Mouse (Mus musculus): Measurements from ENCODE around the gene Olfr1246.
"Not testable (repeated sequence)": the region's sequence is repeated elsewhere in the genome, so short reads cannot be mapped to it uniquely, and the experiment has no call there.

Olfr1246 gene

GRCm38 (mm10) chr2:89593057-89593456 is at the start of gene Olfr1246:
Gene Olfr1246 (minus strand): TSS chr2:89593157.
- no peak for DNase-seq (ENCODE audit: low spot score in 2 of 2)

- DNase-seq (ENCODE audit: low spot score in 2 of 2): no peak
These were observed 41.9 kb upstream of the Olfr1246 start, which contains the start of gene Olfr1249 for GRCm38 (mm10) chr2:89634883-89635282. Gene Olfr1249 (minus strand): TSS chr2:89634983.

GRCm38 (mm10) chr2:89618145-89618544 is 25.2 kb upstream of the Olfr1246 start, which contains the start of gene Olfr1248:
Gene Olfr1248 (minus strand): TSS chr2:89618245.
- DNase-seq (ENCODE audit: low spot score in 2 of 2): not testable (repeated sequence)

GRCm38 (mm10) chr2:89614030-89614429 is 21.1 kb upstream of the Olfr1246 start, which contains the start of gene Olfr1247:
Gene Olfr1247 (minus strand): TSS chr2:89614130.
- no peak for DNase-seq (ENCODE audit: low spot score in 2 of 2)

GRCm38 (mm10) chr2:89578347-89578746 is 14.6 kb downstream of the Olfr1246 start, which contains the start of gene Olfr1245:
Gene Olfr1245 (minus strand): TSS chr2:89578447.
- DNase-seq (ENCODE audit: low spot score in 2 of 2): no peak

GRCm38 (mm10) chr2:89562706-89563105 is 30.3 kb downstream of the Olfr1246 start:
- DNase-seq (ENCODE audit: low spot score in 2 of 2): not testable (repeated sequence)

- DNase-seq (ENCODE audit: low spot score in 2 of 2): no peak
These were observed 48.4 kb downstream of the Olfr1246 start for GRCm38 (mm10) chr2:89544516-89544915.

- DNase-seq (ENCODE audit: low spot score in 2 of 2): peak in 1 of 2 experiments; percentile 39
These were observed 53.0 kb downstream of the Olfr1246 start for GRCm38 (mm10) chr2:89539923-89540322.

Measured in frontal cortex, postnatal 36 days (tissue).